Mouse (Mus musculus): ENCODE measurements around the gene Hspa13.

- TF ChIP-seq FLI1 (IDR thresholded peaks at IDR 0.05; ENCODE audit: low read length) (peak; percentile 62; the same call in 1 of the 2 replicates), GATA1 (IDR thresholded peaks at IDR 0.05; ENCODE audit: borderline replicate concordance, low read length) (peak; percentile 80; the same call in 1 of the 3 replicates)
Observed at GRCm38 (mm10) chr16:75717405-75718173, 49.3 kb downstream of the Hspa13 start.

All from megakaryocyte, embryonic 14.5 days (primary cell).